ENCODE assay signal across 8 mouse cellular contexts in the genomic region with DNA sequence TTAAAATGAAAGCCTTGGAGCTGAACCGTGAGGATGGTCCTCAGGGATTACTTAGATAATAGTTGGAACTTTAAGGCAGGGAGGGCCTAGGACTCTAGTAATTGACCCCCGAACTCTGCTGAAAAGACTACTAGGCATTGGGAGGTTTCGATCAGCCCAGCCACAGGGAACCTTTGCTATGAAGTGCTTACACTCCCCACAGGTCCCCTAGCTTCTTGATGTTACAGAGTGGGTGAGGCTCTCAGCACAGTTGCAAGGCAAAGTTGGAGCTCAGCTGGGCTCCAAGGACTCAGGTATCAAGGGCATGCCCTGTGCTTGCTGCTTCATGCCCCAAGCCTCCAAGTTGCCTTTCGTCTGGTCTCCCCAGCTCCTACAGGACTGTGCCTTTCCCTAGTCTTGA. TPM values are rescaled to one million over a fixed set of nuclear protein-coding genes. Genes with fewer than 3 reads are reported as not detected.
A peak's percentile ranks its signal among the peaks of the same experiment; 100 is the strongest.
DNase-seq lines count a peak whose midpoint lies in the region; ATAC-seq and TF ChIP-seq lines count a peak whose summit lies in the region.

No protein-coding gene starts in this region.

- no peaks in the 10 kb centered on the region for H3K27me3 ChIP-seq in embryonic facial prominence, embryonic 11.5 days (ENCODE audit: control insufficient read depth, insufficient read depth, low read length)
- no peaks in the 10 kb centered on the region for H3K27me3 ChIP-seq in kidney, postnatal 0 days (ENCODE audit: insufficient read depth, low read length)
- H3K27me3 ChIP-seq in neural tube, embryonic 13.5 days, result peaks cover 24% of the 10 kb centered on the region

- H3K4me3 ChIP-seq in left cerebral cortex, adult 2 months, result peak overlapping the region; percentile 79
- H3K4me3 ChIP-seq in embryonic facial prominence, embryonic 11.5 days (ENCODE audit: low read depth, low read length), result peak overlapping the region; percentile 84
- H3K4me3 ChIP-seq in kidney, postnatal 0 days (replicated peaks; ENCODE audit: low read depth, low read length), result peak overlapping the region; percentile 97
- H3K4me3 ChIP-seq in neural tube, embryonic 13.5 days, result peak overlapping the region; percentile 98

- H3K4me1 ChIP-seq in embryonic facial prominence, embryonic 11.5 days (ENCODE audit: control insufficient read depth, insufficient read depth, low read length), result peaks cover 5% of the 10 kb centered on the region; the same call in 1 of the 2 replicates
- peaks cover 24% of the 10 kb centered on the region for H3K4me1 ChIP-seq in kidney, postnatal 0 days (replicated peaks; ENCODE audit: insufficient read depth, low read length)
- peaks cover 61% of the 10 kb centered on the region for H3K4me1 ChIP-seq in neural tube, embryonic 13.5 days (replicated peaks)

- peak overlapping the region; percentile 96 for H3K4me2 ChIP-seq in embryonic facial prominence, embryonic 11.5 days (ENCODE audit: low read depth, low read length)
- peak overlapping the region; percentile 96 for H3K4me2 ChIP-seq in kidney, postnatal 0 days (ENCODE audit: low read length)
- peak overlapping the region; percentile 99 for H3K4me2 ChIP-seq in neural tube, embryonic 13.5 days

- H3K9me3 ChIP-seq in embryonic facial prominence, embryonic 11.5 days (replicated peaks; ENCODE audit: control insufficient read depth, low read length), result no peaks in the 10 kb centered on the region
- H3K9me3 ChIP-seq in kidney, postnatal 0 days (replicated peaks; ENCODE audit: low read length), result no peaks in the 10 kb centered on the region
- no peaks in the 10 kb centered on the region for H3K9me3 ChIP-seq in neural tube, embryonic 13.5 days

- WGBS in embryonic facial prominence, embryonic 11.5 days, result 46% methylated on average over 4 of the region's 4 CpGs
- WGBS in kidney, postnatal 0 days, result 32% methylated on average over 4 of the region's 4 CpGs
- 45% methylated on average over 4 of the region's 4 CpGs for WGBS in neural tube, embryonic 13.5 days

- ATAC-seq in embryonic facial prominence, embryonic 11.5 days (replicated peaks; ENCODE audit: insufficient number of reproducible peaks, low FRiP score, low TSS enrichment, low read depth), result no peak
- no peak for ATAC-seq in kidney, postnatal 0 days (replicated peaks; ENCODE audit: low FRiP score, low read depth)
- ATAC-seq in neural tube, embryonic 13.5 days (ENCODE audit: low read depth), result no peak

- no peak overlapping the region for H3K27ac ChIP-seq in left cerebral cortex, adult 2 months
- H3K27ac ChIP-seq in embryonic facial prominence, embryonic 11.5 days (replicated peaks; ENCODE audit: low read depth, low read length), result no peak overlapping the region
- H3K27ac ChIP-seq in kidney, postnatal 0 days, result peak overlapping the region; percentile 92; the same call in 1 of the 2 replicates
- H3K27ac ChIP-seq in neural tube, embryonic 13.5 days (replicated peaks), result no peak overlapping the region; the same call in 1 of the 2 replicates

- H3K36me3 ChIP-seq in embryonic facial prominence, embryonic 11.5 days (replicated peaks; ENCODE audit: control insufficient read depth, insufficient read depth, low read depth, low read length), result no peaks in the 10 kb centered on the region; the same call in 1 of the 2 replicates
- H3K36me3 ChIP-seq in kidney, postnatal 0 days (ENCODE audit: insufficient read depth, low read length), result no peaks in the 10 kb centered on the region
- H3K36me3 ChIP-seq in neural tube, embryonic 13.5 days, result no peaks in the 10 kb centered on the region

- no peak for TF ChIP-seq CTCF in left cerebral cortex, adult 2 months (IDR thresholded peaks at IDR 0.05)
- TF ChIP-seq CTCF in kidney, postnatal 0 days (IDR thresholded peaks at IDR 0.05; ENCODE audit: low read depth), result no peak

- intact Hi-C loops in left cerebral cortex, adult 2 months (cut with DNase I), result loop anchor here (5.0 kb wide), 1 partner anchor 95 kb away; the partner anchor contains the start of gene Gm42517

- H3K9ac ChIP-seq in embryonic facial prominence, embryonic 11.5 days (replicated peaks; ENCODE audit: low read length), result peak overlapping the region; percentile 98
- peak overlapping the region; percentile 99 for H3K9ac ChIP-seq in kidney, postnatal 0 days (ENCODE audit: low read depth, low read length)
- H3K9ac ChIP-seq in neural tube, embryonic 13.5 days, result peak overlapping the region; percentile 99

- DNase-seq in left cerebral cortex, adult 2 months (ENCODE audit: extremely low spot score in 1 of 2, low spot score in 2 of 2), result no peak
- DNase-seq in left cerebral cortex, adult 8-10 months (ENCODE audit: low spot score in 2 of 2), result no peak
- DNase-seq in embryonic facial prominence, embryonic 11.5 days (ENCODE audit: low spot score), result no peak
- no peak for DNase-seq in kidney, postnatal 0 days (ENCODE audit: low spot score)
- DNase-seq in spleen, postnatal 4 days (ENCODE audit: low spot score in 2 of 2), result no peak
- no peak for DNase-seq in cerebellum, adult 11-12 months
- DNase-seq in urinary bladder, postnatal 10 days (ENCODE audit: low spot score), result no peak

RNA-seq across cellular contexts. Expression of gene Pcgf3, which starts 1.4 kb away (rescaled TPM):
- 10 to 100 TPM; 46.6 to 47.3 TPM for total RNA-seq in left cerebral cortex, adult 2 months (2021)
- 10 to 100 TPM; 36.7 to 41.7 (median 38.5) TPM for total RNA-seq in left cerebral cortex, adult 8-10 months (2022)
- polyA plus RNA-seq in embryonic facial prominence, embryonic 11.5 days (2014; fragmentation: Nextera tagmentation; extraction: Ambion mirVana), result 27.8 and 31.0 TPM in 2 replicates
- polyA plus RNA-seq in kidney, postnatal 0 days (2015; fragmentation: Nextera tagmentation; extraction: Ambion mirVana), result 12.4 and 12.5 TPM in 2 replicates
- polyA plus RNA-seq in neural tube, embryonic 13.5 days (2015; fragmentation: Nextera tagmentation; extraction: Ambion mirVana), result 27.1 and 32.4 TPM in 2 replicates

RNA-seq across cellular contexts. Expression of gene Mfsd7a, which starts 13.8 kb away (rescaled TPM):
- under 1 TPM; 0.75 TPM for total RNA-seq in left cerebral cortex, adult 2 months (2021)
- 1 to 10 TPM in 3 of 4 experiments, under 1 TPM in 1; 0.81 to 1.4 (median 1.2) TPM for total RNA-seq in left cerebral cortex, adult 8-10 months (2022)
- 0.11 and 0.15 TPM in 2 replicates for polyA plus RNA-seq in embryonic facial prominence, embryonic 11.5 days (2014; fragmentation: Nextera tagmentation; extraction: Ambion mirVana)
- polyA plus RNA-seq in kidney, postnatal 0 days (2015; fragmentation: Nextera tagmentation; extraction: Ambion mirVana), result 0.34 and 0.56 TPM in 2 replicates
- polyA plus RNA-seq in neural tube, embryonic 13.5 days (2015; fragmentation: Nextera tagmentation; extraction: Ambion mirVana), result 0.20 TPM in 1 of 2 replicates, not detected in the other

RNA-seq across cellular contexts. Expression of gene Atp5k, which starts 28.2 kb away (rescaled TPM):
- 100 to 1,000 TPM; 222 to 225 TPM for total RNA-seq in left cerebral cortex, adult 2 months (2021)
- total RNA-seq in left cerebral cortex, adult 8-10 months (2022), result 100 to 1,000 TPM; 110 to 288 (median 188) TPM
- 397 and 412 TPM in 2 replicates for polyA plus RNA-seq in embryonic facial prominence, embryonic 11.5 days (2014; fragmentation: Nextera tagmentation; extraction: Ambion mirVana)
- polyA plus RNA-seq in kidney, postnatal 0 days (2015; fragmentation: Nextera tagmentation; extraction: Ambion mirVana), result 745 and 753 TPM in 2 replicates
- 419 and 442 TPM in 2 replicates for polyA plus RNA-seq in neural tube, embryonic 13.5 days (2015; fragmentation: Nextera tagmentation; extraction: Ambion mirVana)
